Mouse (Mus musculus) C2C12 (cell line): ENCODE measurements at regions not wholly inside any gene's neighbourhood (a gene's known extent, or its start where the extent isn't known, plus 50 kb on each side); places are given as distances from the start of the nearest gene placed in this dataset.

ENCODE experiments used
- CTCF ChIP-seq: IDR thresholded peaks from one replicate; pipeline ENCODE4 v1.5.1; 2011; ENCODE audit not compliant: control insufficient read depth, insufficient read depth, insufficient read length
- FOSL1 ChIP-seq: IDR thresholded peaks from one replicate; pipeline ENCODE4 v1.8.0; 2011; ENCODE audit warnings: mild to moderate bottlenecking, low read length; ENCODE audit not compliant: poor library complexity, insufficient read depth, severe bottlenecking
- MAX ChIP-seq: IDR thresholded peaks from one replicate; pipeline ENCODE4 v1.6.1; 2011; ENCODE audit warnings: mild to moderate bottlenecking, control low read depth
- MYOD1 ChIP-seq: IDR thresholded peaks from one replicate; pipeline ENCODE4 v1.6.1; 2011; ENCODE audit warnings: low read depth; ENCODE audit not compliant: control insufficient read depth, insufficient read length
- MYOG ChIP-seq: IDR thresholded peaks from one replicate; pipeline ENCODE4 v1.6.1; 2011; ENCODE audit not compliant: control insufficient read depth, insufficient read length; ENCODE audit errors: extremely low read depth
- USF1 ChIP-seq: IDR thresholded peaks from one replicate; pipeline ENCODE4 v1.6.1; 2011; ENCODE audit warnings: low read depth, mild to moderate bottlenecking, control low read depth, moderate library complexity

DNA sequence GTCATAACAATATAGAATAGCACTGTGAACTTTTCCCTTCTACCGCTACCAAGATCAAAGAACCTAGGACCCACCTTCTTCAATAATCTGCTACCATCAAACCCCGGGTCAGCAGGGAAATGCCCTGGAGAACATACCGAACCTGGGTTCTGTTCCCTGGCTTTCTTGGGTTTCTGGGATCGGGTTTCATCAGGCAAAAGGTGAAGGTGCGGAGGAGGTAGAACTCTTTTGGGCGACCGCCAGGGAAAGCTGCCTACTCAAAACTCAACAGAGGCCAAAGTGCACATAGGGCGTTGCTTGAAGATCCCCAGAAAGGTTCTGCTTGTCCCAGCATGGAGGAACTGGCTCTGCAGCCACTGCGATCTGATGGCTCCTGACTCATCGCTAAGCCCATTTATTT, 158.0 kb upstream of the Tbl1xr1 start:
- TF ChIP-seq CTCF, result no peak
- no peak for TF ChIP-seq USF1
- no peak for TF ChIP-seq MYOD1
- no peak for TF ChIP-seq MAX
- TF ChIP-seq MYOG, result no peak
- TF ChIP-seq FOSL1, result no peak
